Mouse (Mus musculus) lung, postnatal 25 days (tissue): ENCODE data around the gene Wnt8b.
A peak's percentile ranks its signal among the peaks of the same experiment; 100 is the strongest.

ENCODE experiments used
- DNase-seq: peaks from one replicate; pipeline ENCODE4 v3.0.0; 2022; ENCODE audit warnings: low spot score

The Wnt8b gene

GRCm38 (mm10) chr19:44512601-44513000 lies 19.3 kb downstream of the Wnt8b start:
- no peak for DNase-seq

DNA sequence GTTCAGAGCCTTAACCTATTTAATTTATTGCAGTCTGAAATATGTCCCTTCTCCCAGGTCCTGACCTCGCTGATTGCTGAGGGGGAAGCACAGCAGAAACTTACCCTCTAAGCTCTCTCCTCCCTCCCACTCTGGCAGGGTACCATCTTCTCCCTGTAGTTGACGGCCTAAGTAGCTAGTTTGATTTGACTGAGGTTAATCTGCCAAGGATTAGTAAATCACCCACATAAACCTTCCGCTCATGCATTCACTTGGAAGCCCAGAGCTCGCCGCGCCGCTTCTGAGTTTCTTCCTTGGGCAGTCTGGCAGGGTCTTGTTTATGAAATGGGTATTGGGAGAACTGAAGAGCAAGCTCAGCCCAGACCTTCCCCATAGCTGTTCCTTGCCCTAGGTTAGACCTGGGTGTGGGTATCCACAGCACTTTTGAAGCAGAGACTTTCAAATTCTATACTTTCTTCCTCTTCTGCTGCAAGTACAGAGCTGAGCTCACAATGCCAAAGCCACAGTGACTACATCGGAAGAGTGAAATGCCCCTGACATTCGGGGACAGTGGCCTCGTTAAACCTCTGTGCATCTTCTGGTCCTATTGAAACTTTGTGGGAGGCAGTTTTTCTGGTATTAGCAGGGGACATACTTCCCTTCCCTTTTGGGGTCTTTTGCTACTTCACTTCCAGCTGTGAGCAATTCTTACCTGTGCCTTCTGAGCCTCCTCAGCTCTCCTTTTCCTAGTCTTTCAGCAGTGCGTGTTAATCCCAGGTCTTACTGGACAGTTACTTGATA lies 20.0 kb downstream of the Wnt8b start:
- no peak for DNase-seq

DNA sequence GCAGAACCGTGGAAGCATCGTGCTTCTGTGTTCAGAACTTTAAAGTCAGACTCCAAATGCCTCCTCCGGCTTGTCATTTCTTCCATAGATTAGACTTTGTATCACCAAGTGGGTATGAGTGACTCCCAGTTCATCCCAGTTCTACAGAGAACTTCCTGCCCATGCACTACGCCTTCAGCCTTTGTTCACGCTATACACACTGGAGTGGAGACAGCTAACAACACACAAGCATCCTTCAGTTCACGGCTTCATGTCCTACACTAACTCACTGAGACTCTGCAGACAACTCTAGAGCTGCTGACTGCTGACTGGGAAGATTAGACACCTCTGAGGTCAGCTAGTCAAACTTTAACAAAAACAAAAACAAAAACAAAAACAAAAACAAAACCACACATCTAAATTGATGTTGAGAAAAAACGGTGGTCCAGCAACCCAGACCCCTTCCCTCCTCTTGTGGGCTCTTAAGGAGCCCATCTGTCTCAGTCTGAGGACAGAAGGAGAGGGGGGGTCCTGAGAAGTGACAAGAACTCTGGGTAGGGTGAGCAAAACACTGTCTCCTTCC lies 20.7 kb downstream of the Wnt8b start:
- no peak for DNase-seq

GRCm38 (mm10) chr19:44514521-44515451 lies 21.5 kb downstream of the Wnt8b start:
- DNase-seq: no peak

- no peak for DNase-seq
These were observed 22.5 kb downstream of the Wnt8b start for GRCm38 (mm10) chr19:44515769-44516168.

DNA sequence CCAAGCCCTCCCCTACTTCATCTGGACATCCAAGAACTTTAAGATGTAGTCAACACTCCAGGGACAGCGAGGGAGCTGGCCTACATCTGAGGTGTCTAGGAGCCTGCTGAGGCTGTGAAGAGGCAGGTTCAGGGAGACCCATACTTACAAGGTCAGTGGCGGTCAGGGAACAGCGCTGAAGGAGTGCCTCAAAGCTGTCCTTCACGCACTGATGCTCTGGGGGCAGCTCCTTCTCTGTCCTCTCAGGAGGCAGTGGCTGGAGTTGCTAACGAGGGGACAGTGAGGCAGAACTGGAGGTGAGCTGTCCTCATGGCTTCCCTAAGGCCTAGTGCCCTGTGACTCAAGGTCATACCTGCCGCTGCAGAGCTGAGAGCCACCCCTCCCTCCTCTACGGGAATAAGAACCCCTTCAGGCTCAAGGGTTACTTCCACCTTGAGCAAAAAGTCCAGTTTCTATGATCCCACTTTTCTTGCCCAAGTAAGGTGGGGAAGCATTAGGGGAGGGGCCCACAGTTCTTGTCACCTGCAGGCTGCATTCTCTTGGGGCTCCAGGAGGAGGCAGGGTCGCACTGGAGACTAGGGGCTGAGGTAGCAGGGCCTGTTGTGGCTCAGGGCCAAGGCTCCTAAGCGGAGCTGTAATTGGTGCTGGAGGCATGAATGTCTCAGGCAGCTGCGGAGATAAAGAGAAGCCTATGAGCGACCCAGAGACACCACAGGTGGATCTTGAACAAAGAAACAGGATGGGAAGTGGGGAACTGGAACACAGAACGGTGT lies 24.9 kb downstream of the Wnt8b start:
- no peak for DNase-seq

- DNase-seq: peak; percentile 12
These were observed 25.9 kb downstream of the Wnt8b start for GRCm38 (mm10) chr19:44519152-44519551.

- DNase-seq: no peak
These were observed 32.4 kb downstream of the Wnt8b start for GRCm38 (mm10) chr19:44525551-44526205.

DNA sequence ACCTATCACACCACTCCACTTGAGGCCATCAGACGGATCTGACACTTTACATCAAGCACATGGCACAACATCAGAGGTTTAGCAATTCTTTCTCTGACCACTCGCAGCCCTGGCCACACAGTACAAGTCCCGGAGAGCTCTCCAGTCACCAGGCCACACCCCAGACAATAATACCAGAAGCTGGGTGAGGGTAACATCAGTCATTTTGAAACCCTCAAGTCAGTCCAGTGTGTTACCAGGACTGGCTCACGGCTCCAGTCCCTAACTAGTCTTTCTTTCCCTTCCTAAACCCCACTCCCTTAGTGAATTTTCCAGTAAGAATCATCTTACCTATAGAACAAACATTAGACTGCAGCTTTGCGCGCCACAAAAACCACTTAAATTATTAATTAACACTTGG lies 36.7 kb downstream of the Wnt8b start:
- no peak for DNase-seq

DNA sequence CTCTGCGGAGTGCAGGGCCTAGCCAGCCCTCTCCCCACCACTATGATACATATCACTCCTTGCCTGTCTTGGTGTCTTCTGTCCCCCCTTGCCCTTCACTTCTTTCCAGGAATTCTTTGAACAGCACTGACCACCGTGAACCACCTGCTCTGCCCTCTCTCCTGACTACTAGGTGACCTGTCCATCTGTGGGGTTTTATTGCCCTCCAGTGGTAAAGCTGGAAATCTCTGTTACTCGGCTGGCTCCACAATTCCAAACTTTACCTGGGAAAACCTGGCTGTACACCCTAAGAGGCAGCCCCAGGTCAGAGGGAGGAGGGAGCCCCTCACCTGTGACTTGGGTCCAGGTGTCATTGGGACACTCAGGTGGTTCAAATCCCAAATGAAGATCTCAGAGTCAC lies 42.1 kb downstream of the Wnt8b start:
- no peak for DNase-seq

DNA sequence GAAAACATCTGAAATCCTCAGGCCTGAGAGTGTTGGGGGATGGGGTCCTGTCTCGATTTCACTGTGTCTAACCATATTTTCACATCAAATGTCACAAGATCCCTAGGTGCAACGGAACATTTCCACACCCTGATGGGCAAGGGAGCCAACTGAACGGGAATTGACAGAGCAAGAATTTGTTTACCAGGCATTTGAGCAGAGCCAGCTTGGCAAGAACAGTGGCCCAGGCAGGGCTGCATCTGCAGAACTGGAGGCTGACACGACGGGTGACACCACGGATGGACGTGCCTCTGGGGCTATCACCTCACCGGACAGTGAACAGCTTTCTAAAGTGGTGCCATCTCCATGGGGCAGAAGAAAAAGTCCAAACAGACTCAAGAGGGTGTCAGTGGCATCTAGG lies 44.1 kb downstream of the Wnt8b start:
- DNase-seq: no peak

DNA sequence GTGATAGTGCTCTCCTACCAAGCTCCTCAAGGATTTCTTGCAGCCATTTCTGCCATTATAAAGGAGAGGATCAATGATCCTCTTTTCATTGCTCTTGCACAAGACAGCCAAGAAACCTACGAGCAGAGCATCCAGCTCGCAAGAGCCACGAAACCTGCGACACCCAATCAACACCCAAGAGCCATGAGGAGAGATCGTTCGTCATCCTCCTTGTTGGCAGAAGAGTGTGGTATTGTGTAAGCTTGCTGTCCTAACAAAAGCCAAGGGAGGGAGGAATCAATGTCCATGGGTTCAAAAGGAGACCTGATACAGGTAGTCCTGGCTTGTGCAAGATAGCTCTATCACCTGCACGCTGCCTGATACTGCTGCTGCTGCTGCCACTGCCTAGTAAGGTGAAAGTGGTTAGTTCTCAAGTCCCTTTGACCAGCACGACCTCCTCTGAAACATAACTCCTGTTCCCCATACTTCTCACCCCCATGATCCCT lies 49.5 kb downstream of the Wnt8b start:
- DNase-seq: no peak

DNA sequence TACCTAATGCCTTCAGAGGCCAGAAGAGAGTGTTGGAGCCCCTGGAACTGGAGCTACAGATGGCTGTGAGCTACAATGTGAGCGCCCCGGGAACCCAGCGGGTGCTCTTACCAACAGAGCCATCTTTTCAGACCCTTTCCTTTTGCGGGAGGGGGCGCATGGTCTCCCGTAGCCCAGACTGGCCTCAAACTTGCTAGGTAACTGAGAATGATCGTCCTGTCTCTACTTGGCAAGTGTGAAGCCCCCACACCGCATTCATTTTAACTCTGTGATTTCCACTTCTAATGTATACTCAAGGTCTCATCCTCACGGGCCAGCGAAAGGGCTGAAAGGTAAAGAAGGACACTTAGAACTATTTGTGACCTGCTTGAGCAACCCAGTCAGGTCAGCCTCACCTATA lies 51.1 kb downstream of the Wnt8b start:
- DNase-seq: no peak

DNA sequence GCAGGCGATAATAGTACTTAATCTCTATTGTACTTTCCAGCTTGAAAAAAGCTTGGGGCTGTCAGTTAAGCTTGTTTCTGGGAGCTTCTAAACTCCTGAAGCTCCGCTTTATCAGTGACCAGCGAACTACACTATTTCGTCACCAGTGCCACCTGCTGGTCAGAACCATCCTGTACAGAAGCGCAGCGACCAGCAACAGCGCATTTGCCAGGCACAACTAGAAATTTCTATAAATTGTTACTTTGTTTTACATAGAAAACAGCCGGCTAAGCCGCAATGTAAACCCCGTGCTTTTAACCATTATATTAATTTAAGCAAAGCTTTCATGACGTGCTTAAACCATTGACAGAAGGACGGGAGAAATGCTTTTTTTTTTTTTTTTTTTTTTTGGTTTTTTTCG lies 51.5 kb downstream of the Wnt8b start:
- DNase-seq: peak; percentile 71

- DNase-seq: peak; percentile 21
These were observed 52.2 kb downstream of the Wnt8b start, which contains the start of gene Sec31b for GRCm38 (mm10) chr19:44545321-44546041. TSS of gene Sec31b (minus strand) at chr19:44545864.

DNA sequence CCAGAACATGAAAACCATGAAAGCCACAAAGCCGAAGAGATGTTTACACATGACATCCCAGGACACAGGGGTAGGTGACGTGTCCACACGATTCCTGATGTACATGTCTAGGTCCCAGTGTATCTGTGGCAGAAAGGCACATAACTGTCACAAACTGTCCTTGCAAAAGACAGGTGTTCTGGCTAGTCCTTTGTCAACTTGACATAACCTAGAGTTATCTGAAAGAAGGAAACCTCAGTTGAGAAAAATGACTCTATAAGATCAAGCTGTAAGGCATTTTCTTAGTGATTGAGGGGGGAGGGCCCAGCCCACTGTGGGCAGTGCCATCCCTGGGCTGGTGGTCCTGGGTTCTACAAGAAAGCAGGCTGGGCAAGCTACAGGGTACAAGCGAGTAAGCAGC lies 59.5 kb downstream of the Wnt8b start, which contains the start of gene Gm20538:
Gm20538 (minus strand) TSS at position 101 of the 400 bp plus-strand sequence.
- no peak for DNase-seq

DNA sequence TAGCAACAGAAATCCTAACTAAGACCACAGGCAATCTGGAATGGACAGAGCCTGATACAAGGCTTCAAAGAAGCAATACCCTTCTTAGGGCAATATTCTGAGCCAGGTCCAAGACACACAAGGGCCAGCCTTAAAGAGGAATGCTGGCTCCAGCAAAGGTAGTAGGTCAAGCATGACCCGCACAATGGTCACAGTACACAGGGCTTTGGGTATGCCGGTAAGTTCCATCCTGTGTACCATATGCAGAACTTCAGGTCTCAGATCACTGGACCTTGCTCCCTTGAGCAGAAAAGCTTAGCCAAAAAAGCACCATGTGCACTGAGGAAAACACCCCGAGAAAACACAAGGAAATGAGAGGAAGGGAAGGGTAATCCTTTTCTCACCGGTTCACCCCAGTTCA lies 60.0 kb downstream of the Wnt8b start:
- no peak for DNase-seq

GRCm38 (mm10) chr19:44554490-44554860 lies 61.2 kb downstream of the Wnt8b start:
- no peak for DNase-seq

DNA sequence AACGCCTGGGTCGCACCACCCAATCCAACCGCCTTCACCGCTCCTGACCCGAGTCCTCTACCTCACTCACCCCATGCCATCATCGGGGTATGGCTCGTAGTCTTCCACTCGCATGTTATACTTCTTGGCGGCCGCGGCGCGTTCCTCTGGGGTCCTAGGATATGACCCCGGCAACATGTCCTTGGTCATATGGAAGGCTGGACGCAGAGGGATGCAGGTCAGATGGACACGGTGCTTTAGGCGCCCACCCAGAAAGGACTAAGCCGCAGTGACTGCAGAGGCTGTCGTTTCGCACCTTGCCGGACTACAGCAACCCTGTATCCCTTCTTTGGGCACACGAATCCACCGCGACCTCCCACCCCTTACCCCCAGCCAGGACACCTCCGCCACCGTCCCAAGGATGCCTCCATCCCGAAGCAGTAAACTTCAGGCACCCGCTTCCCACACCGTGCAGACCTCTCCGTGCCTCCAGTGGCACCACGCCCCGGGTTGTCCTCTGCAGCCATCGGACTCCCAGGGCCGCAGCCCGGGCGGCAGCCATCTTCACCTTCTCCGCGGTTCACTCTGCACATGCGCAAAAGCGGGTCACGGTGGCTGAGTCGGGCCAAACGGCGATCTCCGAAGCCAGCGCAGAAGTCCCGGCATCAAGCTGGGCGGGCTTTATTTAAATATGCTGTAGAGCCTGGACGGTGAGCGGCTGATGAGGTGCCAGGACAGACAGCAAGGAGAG lies 61.8 kb downstream of the Wnt8b start, which contains the start of gene Ndufb8:
Ndufb8 (minus strand) TSS at position 580 of the 730 bp plus-strand sequence.
- peak; percentile 95 for DNase-seq
